ENCODE assay signal across 8 mouse cellular contexts in the genomic region with DNA sequence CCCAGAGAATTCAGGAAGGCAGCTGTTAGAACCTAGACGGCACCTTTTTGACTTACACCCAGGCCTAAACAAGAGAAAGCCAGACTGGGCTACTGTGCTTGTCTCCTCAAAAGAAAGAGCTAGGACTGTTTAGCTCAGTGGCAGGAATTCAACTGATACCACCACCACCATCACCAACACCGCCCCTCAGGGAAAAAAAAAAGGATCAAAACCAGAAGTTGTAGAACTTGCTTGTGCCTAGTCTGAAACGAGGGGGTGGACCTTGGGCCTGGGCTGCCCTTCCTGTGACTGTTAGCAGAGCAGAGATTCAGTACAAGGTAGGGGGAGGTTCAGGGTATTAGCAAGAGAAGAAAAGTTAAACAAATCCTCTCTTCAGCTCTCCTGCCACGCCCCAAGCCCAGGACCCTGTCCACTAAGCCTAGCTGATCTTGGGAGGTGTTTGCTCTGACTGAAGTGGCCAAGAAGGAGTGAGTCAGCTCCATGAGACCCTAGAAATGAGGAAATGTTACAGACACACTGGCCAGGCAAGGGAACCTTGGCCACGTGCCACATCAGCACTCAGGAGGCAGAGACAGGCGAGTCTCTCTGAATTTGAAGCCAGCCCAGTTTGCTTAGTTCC. TPM values are rescaled to one million over a fixed set of nuclear protein-coding genes. Genes with fewer than 3 reads are reported as not detected.
DNase-seq lines count a peak whose midpoint lies in the region; ATAC-seq and TF ChIP-seq lines count a peak whose summit lies in the region.

No protein-coding gene starts in this region.

- no peaks in the 10 kb centered on the region for H3K9me3 ChIP-seq in heart, embryonic 16.5 days (replicated peaks; ENCODE audit: control insufficient read depth, low read length)
- H3K9me3 ChIP-seq in limb, embryonic 13.5 days: no peaks in the 10 kb centered on the region
- H3K9me3 ChIP-seq in midbrain, embryonic 15.5 days: no peaks in the 10 kb centered on the region

- H3K27me3 ChIP-seq in liver, adult 2 months (ENCODE audit: control insufficient read depth, insufficient read depth, low read length): no peaks in the 10 kb centered on the region
- H3K27me3 ChIP-seq in heart, embryonic 16.5 days (ENCODE audit: control insufficient read depth, insufficient read depth, low read length): no peaks in the 10 kb centered on the region
- H3K27me3 ChIP-seq in limb, embryonic 13.5 days: no peaks in the 10 kb centered on the region
- no peaks in the 10 kb centered on the region for H3K27me3 ChIP-seq in midbrain, embryonic 15.5 days (replicated peaks)

- peak overlapping the region; percentile 91 for H3K4me3 ChIP-seq in liver, adult 2 months (ENCODE audit: insufficient read depth, low read depth, low read length)
- H3K4me3 ChIP-seq in brown adipose tissue, adult 24 weeks (ENCODE audit: insufficient read depth, low read depth, low read length): peak overlapping the region; percentile 94
- H3K4me3 ChIP-seq in heart, embryonic 16.5 days (ENCODE audit: low read length): peak overlapping the region; percentile 76
- H3K4me3 ChIP-seq in limb, embryonic 13.5 days: peak overlapping the region; percentile 82
- H3K4me3 ChIP-seq in midbrain, embryonic 15.5 days: peak overlapping the region; percentile 75

- peak overlapping the region; percentile 30; the same call in 1 of the 2 replicates for H3K27ac ChIP-seq in liver, adult 2 months (replicated peaks; ENCODE audit: insufficient read depth, low read depth, low read length)
- peak overlapping the region; percentile 62 for H3K27ac ChIP-seq in brown adipose tissue, adult 24 weeks (replicated peaks; ENCODE audit: low read depth, low read length)
- H3K27ac ChIP-seq in heart, embryonic 16.5 days (ENCODE audit: low read length): peak overlapping the region; percentile 63
- H3K27ac ChIP-seq in limb, embryonic 13.5 days: peak overlapping the region; percentile 70
- H3K27ac ChIP-seq in midbrain, embryonic 15.5 days: peak overlapping the region; percentile 72

- H3K36me3 ChIP-seq in liver, adult 2 months (ENCODE audit: control insufficient read depth, insufficient read depth, low read length): peaks cover 3% of the 10 kb centered on the region; the same call in 1 of the 2 replicates
- H3K36me3 ChIP-seq in heart, embryonic 16.5 days (ENCODE audit: control insufficient read depth, insufficient read depth): peaks cover 11% of the 10 kb centered on the region
- peaks cover 25% of the 10 kb centered on the region for H3K36me3 ChIP-seq in limb, embryonic 13.5 days
- peaks cover 14% of the 10 kb centered on the region for H3K36me3 ChIP-seq in midbrain, embryonic 15.5 days (replicated peaks)

- peak overlapping the region; percentile 76 for H3K4me2 ChIP-seq in heart, embryonic 16.5 days (ENCODE audit: low read depth, low read length)
- H3K4me2 ChIP-seq in limb, embryonic 13.5 days (replicated peaks): peak overlapping the region; percentile 73
- peak overlapping the region; percentile 71 for H3K4me2 ChIP-seq in midbrain, embryonic 15.5 days

- DNase-seq in liver, adult 2 months (ENCODE audit: extremely low read depth, low read depth, low spot score): no peak
- DNase-seq in liver: no peak
- DNase-seq in thymus, adult 18-20 months: no peak
- no peak for DNase-seq in thymus, postnatal 10 days (ENCODE audit: low spot score in 2 of 2)

- no peaks in the 10 kb centered on the region for H3K79me2 ChIP-seq in liver, adult 2 months (ENCODE audit: control insufficient read depth, insufficient read depth, low read length)

- WGBS in liver, adult 2 months: 44% methylated on average over 6 of the region's 6 CpGs
- 38% methylated on average over 6 of the region's 6 CpGs for WGBS in heart, embryonic 16.5 days
- WGBS in limb, embryonic 13.5 days: 42% methylated on average over 6 of the region's 6 CpGs
- WGBS in midbrain, embryonic 15.5 days: 51% methylated on average over 6 of the region's 6 CpGs

- no peak for ATAC-seq in heart, embryonic 16.5 days (replicated peaks; ENCODE audit: extremely low read depth, insufficient read depth, low FRiP score)
- ATAC-seq in limb, embryonic 13.5 days (ENCODE audit: low FRiP score, low read depth): peak; percentile 2; the same call in 1 of the 2 replicates
- ATAC-seq in midbrain, embryonic 15.5 days (replicated peaks): peak; percentile 10

- no peak for TF ChIP-seq CTCF in liver, adult 2 months (IDR thresholded peaks at IDR 0.05; ENCODE audit: low read depth, low read length)

- peaks cover 5% of the 10 kb centered on the region; the same call in 1 of the 2 replicates for H3K4me1 ChIP-seq in liver, adult 2 months (ENCODE audit: control insufficient read depth, insufficient read depth, low read length)
- H3K4me1 ChIP-seq in brown adipose tissue, adult 24 weeks (ENCODE audit: control insufficient read depth, insufficient read depth, insufficient read length, low read length): peaks cover 4% of the 10 kb centered on the region; the same call in 1 of the 2 replicates
- H3K4me1 ChIP-seq in heart, embryonic 16.5 days (ENCODE audit: control insufficient read depth, insufficient read depth, low read length): peaks cover 7% of the 10 kb centered on the region
- H3K4me1 ChIP-seq in limb, embryonic 13.5 days: peaks cover 10% of the 10 kb centered on the region
- peaks cover 16% of the 10 kb centered on the region for H3K4me1 ChIP-seq in midbrain, embryonic 15.5 days

- H3K9ac ChIP-seq in liver, adult 2 months (ENCODE audit: low read depth, low read length): peak overlapping the region; percentile 90
- H3K9ac ChIP-seq in heart, embryonic 16.5 days (ENCODE audit: low read length): peak overlapping the region; percentile 84
- peak overlapping the region; percentile 92 for H3K9ac ChIP-seq in limb, embryonic 13.5 days
- H3K9ac ChIP-seq in midbrain, embryonic 15.5 days: peak overlapping the region; percentile 89

- no peak for TF ChIP-seq POLR2A in liver, adult 2 months (IDR thresholded peaks at IDR 0.05; ENCODE audit: extremely low read depth, insufficient read depth, low read length)

RNA-seq across cellular contexts. Expression of a gene that starts 0.8 kb away (rescaled TPM):
- 52.0 and 60.8 TPM in 2 replicates for total RNA-seq in liver, adult 2 months (2014; rRNA removed)
- polyA plus RNA-seq in liver, adult 2 months (2012; rRNA removed): 41.4 and 47.5 TPM in 2 replicates
- polyA plus RNA-seq in brown adipose tissue, adult 24 weeks (2012; ENCODE audit: insufficient read depth, insufficient read length, missing spikeins): 192 and 249 TPM in 2 replicates
- polyA plus RNA-seq in heart, embryonic 16.5 days (2015; fragmentation: Nextera tagmentation; extraction: Ambion mirVana): 148 and 222 TPM in 2 replicates
- polyA plus RNA-seq in limb, embryonic 13.5 days (2015; fragmentation: Nextera tagmentation; extraction: Ambion mirVana): 202 and 212 TPM in 2 replicates
- 83.9 and 92.7 TPM in 2 replicates for polyA plus RNA-seq in midbrain, embryonic 15.5 days (2015; fragmentation: Nextera tagmentation; extraction: Ambion mirVana)

RNA-seq across cellular contexts. Expression of a gene that starts 13.4 kb away (rescaled TPM):
- 39.8 and 41.9 TPM in 2 replicates for total RNA-seq in liver, adult 2 months (2014; rRNA removed)
- 30.7 and 37.6 TPM in 2 replicates for polyA plus RNA-seq in liver, adult 2 months (2012; rRNA removed)
- 52.5 and 65.4 TPM in 2 replicates for polyA plus RNA-seq in brown adipose tissue, adult 24 weeks (2012; ENCODE audit: insufficient read depth, insufficient read length, missing spikeins)
- 244 and 285 TPM in 2 replicates for polyA plus RNA-seq in heart, embryonic 16.5 days (2015; fragmentation: Nextera tagmentation; extraction: Ambion mirVana)
- 326 and 342 TPM in 2 replicates for polyA plus RNA-seq in limb, embryonic 13.5 days (2015; fragmentation: Nextera tagmentation; extraction: Ambion mirVana)
- polyA plus RNA-seq in midbrain, embryonic 15.5 days (2015; fragmentation: Nextera tagmentation; extraction: Ambion mirVana): 419 and 432 TPM in 2 replicates

RNA-seq across cellular contexts. Expression of a gene that starts 38.5 kb away (rescaled TPM):
- 19.9 TPM in 2 replicates for total RNA-seq in liver, adult 2 months (2014; rRNA removed)
- 29.2 and 29.5 TPM in 2 replicates for polyA plus RNA-seq in liver, adult 2 months (2012; rRNA removed)
- 21.2 and 28.2 TPM in 2 replicates for polyA plus RNA-seq in brown adipose tissue, adult 24 weeks (2012; ENCODE audit: insufficient read depth, insufficient read length, missing spikeins)
- polyA plus RNA-seq in heart, embryonic 16.5 days (2015; fragmentation: Nextera tagmentation; extraction: Ambion mirVana): 7.8 and 8.8 TPM in 2 replicates
- 12.0 and 13.6 TPM in 2 replicates for polyA plus RNA-seq in limb, embryonic 13.5 days (2015; fragmentation: Nextera tagmentation; extraction: Ambion mirVana)
- polyA plus RNA-seq in midbrain, embryonic 15.5 days (2015; fragmentation: Nextera tagmentation; extraction: Ambion mirVana): 48.9 and 52.3 TPM in 2 replicates
